Mouse (Mus musculus) erythroblast, embryonic 14.5 days (primary cell): ENCODE data around the gene Flt3l.

Experiments
- GATA1 ChIP-seq: IDR thresholded peaks from 2 replicates; pipeline ENCODE4 v1.6.1; 2012; ENCODE audit warnings: low read length, inconsistent platforms, mixed read lengths
- TAL1 ChIP-seq: IDR thresholded peaks from 3 replicates; pipeline ENCODE4 v1.6.1; 2012; ENCODE audit warnings: low read length, inconsistent platforms, mixed read lengths

- TF ChIP-seq TAL1: no peak
- no peak for TF ChIP-seq GATA1
These were observed 36.7 kb upstream of the Flt3l start for GRCm38 (mm10) chr7:45172974-45173373.
